Mouse (Mus musculus) C2C12 (cell line): Measurements from ENCODE around the gene Zc3hav1. TPM values are rescaled to one million over a fixed set of nuclear protein-coding genes. Genes with fewer than 3 reads are reported as not detected.

ENCODE experiments used
- H3K27me3 ChIP-seq: one replicate; pipeline ENCODE4 v1.6.1; 2011; ENCODE audit not compliant: control insufficient read depth, insufficient read depth, insufficient read length
- H3K36me3 ChIP-seq: one replicate; pipeline ENCODE4 v1.6.1; 2011; ENCODE audit not compliant: control insufficient read depth, insufficient read depth
- H3K4me3 ChIP-seq: one replicate; pipeline ENCODE4 v1.5.1; 2011; ENCODE audit warnings: mild to moderate bottlenecking, control low read depth; ENCODE audit not compliant: poor library complexity, insufficient read depth, severe bottlenecking
- H3K79me2 ChIP-seq: one replicate; pipeline ENCODE4 v1.6.1; 2011; ENCODE audit not compliant: control insufficient read depth, insufficient read depth
- H3K79me3 ChIP-seq: one replicate; pipeline ENCODE4 v1.6.1; 2011; ENCODE audit warnings: low read depth, control low read depth
- H3ac ChIP-seq: one replicate; pipeline ENCODE3; 2011; ENCODE audit warnings: low read depth; ENCODE audit not compliant: control insufficient read depth, insufficient read length
- CEBPB ChIP-seq: IDR thresholded peaks from one replicate; pipeline ENCODE4 v1.6.1; 2011; ENCODE audit warnings: low read depth, mild to moderate bottlenecking, control low read depth, moderate library complexity
- CTCF ChIP-seq: IDR thresholded peaks from one replicate; pipeline ENCODE4 v1.5.1; 2011; ENCODE audit not compliant: control insufficient read depth, insufficient read depth, insufficient read length
- FOSL1 ChIP-seq: IDR thresholded peaks from one replicate; pipeline ENCODE4 v1.8.0; 2011; ENCODE audit warnings: mild to moderate bottlenecking, low read length; ENCODE audit not compliant: poor library complexity, insufficient read depth, severe bottlenecking
- MAX ChIP-seq: IDR thresholded peaks from one replicate; pipeline ENCODE4 v1.6.1; 2011; ENCODE audit warnings: mild to moderate bottlenecking, control low read depth
- MYOD1 ChIP-seq: IDR thresholded peaks from one replicate; pipeline ENCODE4 v1.6.1; 2011; ENCODE audit warnings: low read depth; ENCODE audit not compliant: control insufficient read depth, insufficient read length
- MYOG ChIP-seq: IDR thresholded peaks from one replicate; pipeline ENCODE4 v1.6.1; 2011; ENCODE audit not compliant: control insufficient read depth, insufficient read length; ENCODE audit errors: extremely low read depth
- USF1 ChIP-seq: IDR thresholded peaks from one replicate; pipeline ENCODE4 v1.6.1; 2011; ENCODE audit warnings: low read depth, mild to moderate bottlenecking, control low read depth, moderate library complexity
- polyA plus RNA-seq: library from polyadenylated mRNA; unstranded; fragments of >200 nt; fragmentation: generic; extraction: Trizol; gene quantifications from one replicate; pipeline ENCODE4 v1.2.1, GENCODE M21; 2012; ENCODE audit warnings: missing spikeins

Gene Zc3hav1
- polyA plus RNA-seq, 1 experiment: 20.3 TPM

GRCm38 (mm10) chr6:38256793-38257192 is 97.6 kb downstream of the Zc3hav1 start:
- TF ChIP-seq MAX (no peak), MYOD1 (no peak), CTCF (no peak), USF1 (no peak), MYOG (no peak), FOSL1 (no peak), CEBPB (no peak)
- H3K4me3 ChIP-seq: no peak overlapping the region

DNA sequence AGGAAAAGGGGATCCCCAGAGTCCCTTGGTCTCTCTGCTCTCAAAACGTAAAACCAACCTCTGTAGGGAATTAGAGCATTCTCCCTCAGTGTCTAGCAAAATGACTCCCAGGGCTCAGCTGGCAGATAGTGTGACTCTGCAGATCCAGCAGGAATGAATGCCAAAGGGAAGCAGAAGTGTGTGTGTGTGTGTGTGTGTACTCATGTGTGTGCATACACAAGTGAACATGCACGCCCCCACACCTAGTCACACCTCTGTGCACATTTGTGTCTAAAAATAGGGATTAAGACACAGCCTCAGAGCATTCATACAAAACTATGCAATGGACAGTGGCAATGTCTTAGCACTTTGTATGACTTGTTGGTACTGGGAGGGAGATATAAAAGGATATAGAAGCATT is 98.6 kb downstream of the Zc3hav1 start:
- Histone ChIP-seq H3K36me3 (no peaks in the 10 kb centered on the region), H3K79me2 (peaks cover 7% of the 10 kb centered on the region), H3K4me3 (no peak overlapping the region), H3K27me3 (no peaks in the 10 kb centered on the region), H3K79me3 (no peaks in the 10 kb centered on the region), H3ac (no peak overlapping the region)
- TF ChIP-seq CEBPB (no peak), MYOD1 (no peak), USF1 (no peak), CTCF (no peak), MAX (no peak), FOSL1 (no peak), MYOG (no peak)

More at GRCm38 (mm10) chr6:38256793-38257192, 97.6 kb downstream of the Zc3hav1 start:
- H3K36me3 ChIP-seq: no peaks in the 10 kb centered on the region
- no peak overlapping the region for H3ac ChIP-seq
- peaks cover 7% of the 10 kb centered on the region for H3K79me2 ChIP-seq
- H3K27me3 ChIP-seq: no peaks in the 10 kb centered on the region
- no peaks in the 10 kb centered on the region for H3K79me3 ChIP-seq

Other genes starting within 250 kb of the Zc3hav1 start
- gene Tmem213, start 245.3 kb downstream of the Zc3hav1 start, polyA plus RNA-seq: not detected
- gene Atp6v0a4, start 230.0 kb downstream of the Zc3hav1 start, polyA plus RNA-seq: 0.11 TPM
- gene D630045J12Rik, start 100.6 kb downstream of the Zc3hav1 start, polyA plus RNA-seq: 1.7 TPM
- 1.7 TPM for gene Zc3hav1l, start 55.3 kb downstream of the Zc3hav1 start, polyA plus RNA-seq
- gene Ttc26, start 26.9 kb upstream of the Zc3hav1 start, polyA plus RNA-seq: 2.1 TPM
- gene Ubn2, start 79.3 kb upstream of the Zc3hav1 start, polyA plus RNA-seq: 1.8 TPM
- 109 TPM for gene Fmc1, start 178.9 kb upstream of the Zc3hav1 start, polyA plus RNA-seq
- gene Luc7l2, start 196.7 kb upstream of the Zc3hav1 start, polyA plus RNA-seq: 30.5 TPM